Mouse (Mus musculus) neural tube, embryonic 15.5 days (tissue): ENCODE results near the gene Sh2d3c. TPM values are rescaled to one million over a fixed set of nuclear protein-coding genes. Genes with fewer than 3 reads are reported as not detected.

Experiments used
- ATAC-seq: fragments of 200-750 bp; cut with Nextera tagmentation; 2 replicates; pipeline ENCODE4 v1.8.0; 2017; ENCODE audit warnings: mild to moderate bottlenecking, moderate TSS enrichment, moderate library complexity; ENCODE audit not compliant: low FRiP score
- H3K27ac ChIP-seq: fragments of 300-500 bp; sonication (generic); replicated peaks from 2 replicates; pipeline ENCODE4 v1.5.1; 2015; ENCODE audit warnings: mild to moderate bottlenecking, inconsistent platforms
- H3K27me3 ChIP-seq: fragments of 300-500 bp; sonication (generic); replicated peaks from 2 replicates; pipeline ENCODE4 v1.6.1; 2015; ENCODE audit warnings: inconsistent platforms
- H3K36me3 ChIP-seq: fragments of 300-500 bp; sonication (generic); 2 replicates; pipeline ENCODE4 v1.6.1; 2015; ENCODE audit warnings: inconsistent platforms
- H3K4me1 ChIP-seq: fragments of 300-500 bp; sonication (generic); 2 replicates; pipeline ENCODE4 v1.6.1; 2015; ENCODE audit warnings: inconsistent platforms
- H3K4me2 ChIP-seq: fragments of 300-500 bp; sonication (generic); 2 replicates; pipeline ENCODE4 v1.6.1; 2015; ENCODE audit warnings: inconsistent platforms, mild to moderate bottlenecking, moderate library complexity
- H3K4me3 ChIP-seq: fragments of 300-500 bp; sonication (generic); replicated peaks from 2 replicates; pipeline ENCODE4 v1.5.1; 2015; ENCODE audit warnings: mild to moderate bottlenecking, inconsistent platforms
- H3K9ac ChIP-seq: fragments of 300-500 bp; sonication (generic); replicated peaks from 2 replicates; pipeline ENCODE4 v1.6.1; 2015; ENCODE audit warnings: mild to moderate bottlenecking, inconsistent platforms
- H3K9me3 ChIP-seq: fragments of 300-500 bp; sonication (generic); replicated peaks from 2 replicates; pipeline ENCODE4 v1.6.1; 2016; ENCODE audit warnings: inconsistent platforms
- WGBS: fragments of 180-500 bp; shearing (Covaris S2); methylation state at CpG from one replicate; pipeline ENCODE4 v1.1.7; 2015; ENCODE audit warnings: mixed read lengths; 5-methylcytosine and 5-hydroxymethylcytosine counted together
- polyA plus RNA-seq: library from polyadenylated mRNA; unstranded; fragments of >200 nt; fragmentation: Nextera tagmentation; extraction: Ambion mirVana; gene quantifications from 2 replicates; pipeline ENCODE4 v1.2.1, GENCODE M21; 2015

Gene Sh2d3c
- polyA plus RNA-seq, 1 experiment from 2014 or later = 50.1 TPM

DNA sequence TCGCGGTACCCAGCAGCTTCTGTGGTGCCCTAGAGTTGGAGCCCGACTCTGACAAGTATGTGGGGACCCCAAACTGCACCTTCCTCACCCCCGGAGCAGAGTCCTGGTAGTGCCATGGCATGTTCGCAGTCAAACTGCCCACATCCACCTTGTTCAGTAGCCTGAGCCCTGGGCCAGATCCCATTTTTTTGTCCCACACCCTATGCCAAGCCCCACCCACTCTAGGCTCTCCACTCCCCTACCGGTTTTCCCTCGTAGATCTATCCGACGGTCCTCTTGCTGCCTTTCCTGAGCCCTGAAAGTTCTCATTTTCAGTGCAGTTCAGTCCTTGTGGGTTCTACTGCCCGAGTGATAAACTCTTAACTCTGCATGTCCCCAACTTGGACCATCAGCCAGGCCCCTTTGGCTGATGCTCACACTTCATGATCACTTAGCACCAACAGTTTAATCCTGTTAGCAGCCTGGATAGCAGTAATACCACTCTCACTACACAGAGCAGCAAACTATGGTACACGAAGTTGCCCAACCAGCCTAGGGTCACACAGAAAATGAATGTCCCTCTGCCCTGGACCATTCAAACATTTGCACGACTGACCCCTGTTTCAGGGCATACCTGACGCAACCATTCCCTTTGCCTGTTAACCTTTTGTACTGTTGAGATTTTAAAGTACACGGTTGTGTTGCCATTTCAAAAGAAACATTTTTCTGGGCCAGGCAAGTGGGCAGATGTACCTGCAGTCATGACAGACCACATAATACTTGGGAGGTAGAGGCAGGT lies 19.7 kb upstream of the Sh2d3c start:
- H3K9me3 ChIP-seq = no peaks in the 10 kb centered on the region

DNA sequence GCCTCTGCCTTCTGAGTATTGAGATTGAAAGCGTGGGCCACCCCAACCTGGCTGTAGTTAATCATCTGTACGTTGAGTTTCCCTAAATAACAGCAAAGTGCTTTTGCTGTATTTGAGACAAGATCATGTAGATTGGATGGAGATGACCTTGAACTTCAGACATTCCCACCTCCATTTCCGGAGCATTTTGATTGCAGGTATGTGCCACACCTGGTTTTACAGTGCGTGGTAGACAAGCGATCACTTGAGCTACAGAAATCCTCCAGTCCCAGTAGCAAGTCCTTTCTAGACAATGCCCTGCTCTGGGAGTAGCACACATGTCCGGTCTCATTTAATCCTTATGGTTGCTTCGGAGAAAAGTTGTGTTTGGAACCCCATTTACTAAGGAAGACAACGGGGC lies 17.8 kb upstream of the Sh2d3c start:
- WGBS = 97% methylated on average over 8 of the region's 8 CpGs
- ATAC-seq = no peak
- H3K36me3 ChIP-seq = peaks cover 49% of the 10 kb centered on the region
- no peaks in the 10 kb centered on the region for H3K4me1 ChIP-seq
- H3K4me2 ChIP-seq = no peak overlapping the region
- H3K9me3 ChIP-seq = no peaks in the 10 kb centered on the region
- no peaks in the 10 kb centered on the region for H3K27me3 ChIP-seq
- H3K27ac ChIP-seq = no peak overlapping the region
- no peak overlapping the region for H3K9ac ChIP-seq
- H3K4me3 ChIP-seq = no peak overlapping the region

More for the DNA sequence above, 19.7 kb upstream of the Sh2d3c start:
- no peak for ATAC-seq
- WGBS = 90% methylated on average over 14 of the region's 14 CpGs
- H3K27me3 ChIP-seq = no peaks in the 10 kb centered on the region
- no peak overlapping the region for H3K9ac ChIP-seq
- H3K4me1 ChIP-seq = no peaks in the 10 kb centered on the region
- H3K4me2 ChIP-seq = no peak overlapping the region
- H3K36me3 ChIP-seq = peaks cover 31% of the 10 kb centered on the region
- no peak overlapping the region for H3K4me3 ChIP-seq
- no peak overlapping the region for H3K27ac ChIP-seq

DNA sequence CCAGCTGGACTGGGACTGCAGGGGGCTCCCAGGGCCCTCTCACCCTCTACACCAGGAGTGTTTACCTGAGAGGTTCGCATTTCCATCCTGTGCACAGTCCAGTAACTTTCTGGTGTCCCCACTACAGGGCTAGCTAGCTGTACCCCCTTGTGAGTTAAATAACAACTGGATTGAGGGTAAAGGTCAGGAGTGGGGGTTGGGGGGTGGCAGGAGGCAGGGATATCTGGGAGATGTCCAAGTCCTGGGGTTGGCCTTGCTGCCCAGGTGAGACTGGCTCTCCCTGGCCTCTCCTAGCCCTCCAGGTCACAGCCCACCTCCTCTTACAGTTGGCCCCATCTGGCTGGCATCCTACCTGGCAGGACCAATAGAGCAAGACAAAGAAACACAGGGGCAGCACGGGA lies 16.8 kb upstream of the Sh2d3c start, which contains the start of gene Fpgs:
TSS of gene Fpgs (minus strand) at position 125 of the 401 bp plus-strand sequence.
- Histone ChIP-seq H3K27me3 (no peaks in the 10 kb centered on the region), H3K4me1 (no peaks in the 10 kb centered on the region), H3K4me2 (no peak within 1 kb of the TSS), H3K9ac (no peak within 1 kb of the TSS), H3K4me3 (no peak within 1 kb of the TSS), H3K9me3 (no peaks in the 10 kb centered on the region), H3K36me3 (peaks cover 58% of the 10 kb centered on the region), H3K27ac (no peak within 1 kb of the TSS)
- 70% methylated on average over 2 of the region's 2 CpGs for WGBS
- ATAC-seq = no peak

DNA sequence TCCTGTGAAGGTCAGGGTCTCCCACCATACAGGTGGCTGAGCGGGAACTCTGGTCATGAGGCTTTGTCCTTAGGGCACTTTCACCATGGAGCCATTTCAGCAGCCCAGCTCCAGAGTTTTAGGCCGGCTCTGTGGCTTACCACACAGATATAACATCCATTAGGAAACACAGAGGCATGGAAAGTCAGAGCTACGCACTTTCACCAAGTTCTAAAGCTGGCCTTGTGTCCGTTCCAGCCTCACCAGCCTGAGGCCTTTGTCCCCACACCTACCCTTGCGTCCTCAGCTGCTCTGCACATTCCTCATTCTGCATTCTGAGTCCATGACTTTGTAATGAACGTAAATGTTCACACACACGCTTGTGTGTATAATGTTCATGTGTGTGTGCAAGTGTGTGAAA lies 15.8 kb upstream of the Sh2d3c start:
- Histone ChIP-seq H3K27ac (no peak overlapping the region), H3K4me1 (peaks cover 5% of the 10 kb centered on the region; the same call in 1 of the 2 replicates), H3K9me3 (no peaks in the 10 kb centered on the region), H3K4me2 (no peak overlapping the region), H3K27me3 (no peaks in the 10 kb centered on the region), H3K9ac (no peak overlapping the region), H3K4me3 (no peak overlapping the region), H3K36me3 (peaks cover 68% of the 10 kb centered on the region)
- no peak for ATAC-seq
- 89% methylated on average over 7 of the region's 7 CpGs for WGBS

DNA sequence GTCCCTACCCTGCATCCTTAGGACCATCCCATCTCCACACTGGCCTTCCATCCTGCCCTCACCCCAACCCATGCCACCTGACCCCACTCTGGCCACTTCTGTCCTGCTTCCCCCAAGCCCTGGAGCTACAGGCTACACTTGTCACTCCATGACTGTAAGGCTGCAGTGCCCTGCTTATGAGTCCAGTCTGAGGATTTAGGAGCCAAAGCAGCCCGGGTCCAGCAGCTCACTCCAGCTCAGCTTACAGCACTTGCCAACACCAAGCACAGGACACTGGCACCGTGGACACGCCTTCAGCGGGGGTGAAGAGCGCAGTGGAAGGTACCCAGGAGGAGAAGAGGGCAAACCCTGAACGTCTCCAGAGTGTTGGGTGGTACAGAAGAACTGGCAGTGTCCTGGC lies 13.9 kb upstream of the Sh2d3c start:
- Histone ChIP-seq H3K9me3 (no peaks in the 10 kb centered on the region), H3K9ac (no peak overlapping the region), H3K4me2 (no peak overlapping the region), H3K36me3 (peaks cover 75% of the 10 kb centered on the region), H3K4me3 (no peak overlapping the region), H3K27ac (no peak overlapping the region), H3K4me1 (peaks cover 20% of the 10 kb centered on the region), H3K27me3 (no peaks in the 10 kb centered on the region)
- ATAC-seq = no peak
- WGBS = 95% methylated on average over 6 of the region's 6 CpGs

DNA sequence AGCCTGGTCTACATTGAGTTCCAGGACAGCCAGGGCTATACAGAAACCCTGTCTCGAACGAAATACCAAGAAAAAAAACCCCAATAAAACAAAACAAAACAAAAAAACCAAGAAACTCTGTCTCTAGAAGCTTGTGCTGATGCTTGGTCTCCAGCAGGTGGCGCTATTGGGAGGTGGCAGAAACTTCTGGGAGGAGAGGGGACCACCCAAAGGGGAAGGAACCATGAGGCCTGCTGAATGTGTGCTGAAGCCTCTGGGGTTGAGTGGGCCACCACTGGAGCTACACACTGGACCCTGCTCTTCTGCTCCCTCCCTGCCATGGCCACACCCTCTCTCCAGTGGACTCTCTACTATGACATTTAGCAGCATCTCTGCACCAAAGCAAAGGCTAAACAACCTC lies 12.2 kb upstream of the Sh2d3c start:
- no peak overlapping the region for H3K4me3 ChIP-seq
- H3K4me1 ChIP-seq = peaks cover 23% of the 10 kb centered on the region
- WGBS = 48% methylated on average over 3 of the region's 3 CpGs
- peaks cover 66% of the 10 kb centered on the region for H3K36me3 ChIP-seq
- no peak overlapping the region for H3K4me2 ChIP-seq
- H3K27ac ChIP-seq = no peak overlapping the region
- H3K9me3 ChIP-seq = no peaks in the 10 kb centered on the region
- no peaks in the 10 kb centered on the region for H3K27me3 ChIP-seq
- ATAC-seq = no peak
- H3K9ac ChIP-seq = no peak overlapping the region

DNA sequence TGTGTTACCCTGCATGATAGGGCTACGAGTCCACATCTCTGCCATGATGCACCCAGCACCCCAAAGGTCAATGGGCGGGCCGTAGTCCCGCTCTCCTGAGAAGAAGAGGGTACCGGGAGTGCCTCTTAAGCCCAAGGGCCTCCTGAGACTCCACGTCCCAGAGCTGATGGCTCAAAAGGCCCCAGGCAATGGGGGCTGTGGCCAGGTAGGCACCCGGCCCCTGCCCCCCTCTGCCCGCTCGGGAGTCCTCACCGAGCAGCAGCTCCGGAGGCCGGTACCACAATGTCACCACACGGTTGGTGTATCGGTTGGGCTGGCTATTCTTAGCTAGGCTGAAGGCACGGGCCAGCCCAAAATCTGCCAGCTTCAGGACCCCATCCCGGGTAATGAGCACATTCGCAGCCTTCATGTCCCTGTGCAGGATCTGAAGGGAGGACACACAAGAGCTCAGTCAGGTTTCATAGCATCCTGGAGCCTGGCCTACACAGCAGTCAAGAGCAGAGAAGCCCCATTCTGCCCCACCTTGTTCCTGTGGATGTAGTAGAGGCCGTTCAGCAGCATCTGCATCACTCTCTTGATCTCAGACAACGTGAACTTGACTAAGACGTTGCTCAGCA lies 11.2 kb upstream of the Sh2d3c start:
- peaks cover 33% of the 10 kb centered on the region for H3K4me1 ChIP-seq
- WGBS = 96% methylated on average over 20 of the region's 20 CpGs
- H3K9me3 ChIP-seq = no peaks in the 10 kb centered on the region
- no peak overlapping the region for H3K9ac ChIP-seq
- H3K36me3 ChIP-seq = peaks cover 59% of the 10 kb centered on the region
- H3K4me2 ChIP-seq = no peak overlapping the region
- no peaks in the 10 kb centered on the region for H3K27me3 ChIP-seq
- no peak overlapping the region for H3K4me3 ChIP-seq
- no peak for ATAC-seq
- H3K27ac ChIP-seq = no peak overlapping the region

DNA sequence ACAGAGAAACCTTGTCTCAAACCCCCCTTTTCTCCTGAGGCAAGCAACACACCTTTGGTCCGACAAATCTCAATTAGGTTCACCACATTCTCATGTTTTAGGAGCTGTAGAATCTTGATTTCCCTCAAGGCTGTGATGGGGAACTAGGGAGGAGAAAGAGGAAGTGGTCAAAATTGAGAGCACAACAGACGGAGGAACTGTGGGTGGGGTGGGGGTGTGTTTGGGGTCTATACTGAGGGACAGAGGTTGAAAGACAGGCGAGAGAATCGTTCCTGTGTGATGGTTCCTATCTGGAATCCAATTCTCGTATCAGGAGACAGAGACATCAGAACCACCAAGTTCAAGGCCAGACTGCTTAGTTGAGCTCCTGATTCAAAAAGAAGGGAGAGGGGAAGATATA lies 10.4 kb upstream of the Sh2d3c start:
- H3K4me3 ChIP-seq = no peak overlapping the region
- H3K27ac ChIP-seq = no peak overlapping the region
- H3K27me3 ChIP-seq = no peaks in the 10 kb centered on the region
- 87% methylated on average over 5 of the region's 5 CpGs for WGBS
- H3K9me3 ChIP-seq = no peaks in the 10 kb centered on the region
- H3K36me3 ChIP-seq = peaks cover 51% of the 10 kb centered on the region
- no peak overlapping the region for H3K9ac ChIP-seq
- no peak for ATAC-seq
- H3K4me1 ChIP-seq = peaks cover 39% of the 10 kb centered on the region
- no peak overlapping the region for H3K4me2 ChIP-seq

DNA sequence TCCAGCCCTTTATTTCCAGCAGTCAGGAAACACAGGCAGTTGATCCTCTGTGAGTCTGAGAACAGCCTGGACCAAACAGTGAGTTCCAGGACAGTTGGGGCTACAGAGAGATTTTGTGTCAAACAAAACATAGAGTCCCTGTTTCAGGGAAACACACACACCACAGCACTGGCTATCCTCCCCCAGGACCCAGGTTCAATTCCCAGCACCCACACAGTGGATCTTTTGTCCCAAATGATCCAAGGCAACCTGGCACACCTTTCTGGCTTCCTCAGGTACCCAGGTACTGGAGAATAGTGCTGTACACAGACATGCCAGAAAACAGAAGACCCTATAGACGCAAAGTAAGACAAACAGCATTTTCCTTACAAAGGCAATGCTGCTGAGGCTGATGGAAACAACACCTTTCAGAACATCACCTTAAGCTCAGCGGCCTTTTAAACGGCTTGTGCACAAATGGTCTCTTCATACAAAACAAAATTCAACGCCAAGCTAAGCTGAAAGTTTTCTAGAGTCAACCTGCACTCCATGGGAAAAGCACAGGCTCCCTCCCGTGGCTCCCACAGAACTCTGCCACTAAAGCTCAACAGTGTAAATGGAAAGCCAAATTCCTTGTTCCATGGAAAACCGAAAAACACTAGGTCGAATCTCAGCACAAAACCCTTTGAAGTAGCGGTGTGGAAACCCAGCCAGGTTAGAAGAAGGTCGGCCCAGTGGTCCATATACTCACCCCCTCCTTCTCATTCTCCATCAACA lies 9.4 kb upstream of the Sh2d3c start:
- peak overlapping the region; percentile 83 for H3K9ac ChIP-seq
- no peaks in the 10 kb centered on the region for H3K9me3 ChIP-seq
- peak overlapping the region; percentile 93 for H3K4me3 ChIP-seq
- H3K27ac ChIP-seq = peak overlapping the region; percentile 99
- 31% methylated on average over 9 of the region's 9 CpGs for WGBS
- H3K4me2 ChIP-seq = peak overlapping the region; percentile 97
- no peaks in the 10 kb centered on the region for H3K27me3 ChIP-seq
- H3K4me1 ChIP-seq = peaks cover 39% of the 10 kb centered on the region
- no peak for ATAC-seq
- peaks cover 40% of the 10 kb centered on the region for H3K36me3 ChIP-seq

DNA sequence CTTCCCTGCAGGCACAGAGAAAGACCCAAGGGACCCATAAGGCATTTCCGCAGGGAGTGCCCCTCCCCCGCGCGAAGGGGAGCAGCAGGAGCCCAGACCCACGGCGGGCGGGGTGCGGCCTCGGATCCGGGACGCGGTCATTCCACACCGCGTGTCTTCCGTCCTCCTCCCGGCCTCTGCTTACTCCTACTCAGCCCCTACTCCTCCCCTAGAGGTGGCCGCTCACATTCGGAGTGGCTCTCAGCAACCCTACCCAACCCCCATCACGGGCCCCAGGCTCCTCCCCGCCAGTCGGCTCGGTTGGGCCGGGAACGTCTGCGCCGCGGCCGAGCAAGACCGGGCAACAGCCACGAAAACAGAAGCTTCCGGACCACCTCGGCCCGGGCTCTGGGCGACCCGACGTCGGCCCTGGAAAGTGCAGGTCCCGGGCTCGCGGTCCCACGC lies 8.7 kb upstream of the Sh2d3c start:
- H3K4me2 ChIP-seq = peak overlapping the region; percentile 97
- under 1% methylated on average over 41 of the region's 41 CpGs for WGBS
- peak overlapping the region; percentile 83 for H3K9ac ChIP-seq
- H3K4me1 ChIP-seq = peaks cover 39% of the 10 kb centered on the region
- ATAC-seq = peak; percentile 33; the same call in 1 of the 2 replicates
- no peaks in the 10 kb centered on the region for H3K27me3 ChIP-seq
- peak overlapping the region; percentile 99 for H3K27ac ChIP-seq
- H3K36me3 ChIP-seq = peaks cover 34% of the 10 kb centered on the region
- H3K4me3 ChIP-seq = peak overlapping the region; percentile 93
- H3K9me3 ChIP-seq = no peaks in the 10 kb centered on the region

DNA sequence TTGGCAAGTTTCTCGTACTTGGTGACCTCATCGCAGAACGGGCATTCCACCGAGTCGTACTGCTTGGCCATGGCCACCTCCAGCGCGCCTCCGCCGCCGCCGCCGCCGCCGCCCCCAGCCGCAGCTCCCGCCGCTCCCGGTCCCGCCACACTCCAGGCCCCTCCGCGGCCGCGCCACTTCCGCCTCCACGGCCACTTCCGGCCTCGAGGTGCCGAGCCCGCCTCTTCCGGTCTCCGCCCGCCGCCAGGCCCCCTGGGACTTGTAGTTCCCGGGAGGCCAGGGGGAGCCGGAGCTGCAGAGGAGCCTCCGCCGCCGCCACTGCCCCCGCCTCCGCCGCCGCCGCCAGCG lies 8.3 kb upstream of the Sh2d3c start:
- peaks cover 39% of the 10 kb centered on the region for H3K4me1 ChIP-seq
- peak overlapping the region; percentile 93 for H3K4me3 ChIP-seq
- WGBS = 0% methylated on average over 28 of the region's 44 CpGs
- peak overlapping the region; percentile 83 for H3K9ac ChIP-seq
- peak overlapping the region; percentile 97 for H3K4me2 ChIP-seq
- H3K36me3 ChIP-seq = peaks cover 31% of the 10 kb centered on the region
- ATAC-seq = peak; percentile 90
- H3K27me3 ChIP-seq = no peaks in the 10 kb centered on the region
- peak overlapping the region; percentile 99 for H3K27ac ChIP-seq
- no peaks in the 10 kb centered on the region for H3K9me3 ChIP-seq
